Mouse (Mus musculus) lung, postnatal 0 days (tissue): ENCODE measurements at regions not wholly inside any gene's neighbourhood (a gene's known extent, or its start where the extent isn't known, plus 50 kb on each side); places are given as distances from the start of the nearest gene placed in this dataset.

Experiments
- ATAC-seq: fragments of 200-750 bp; cut with Nextera tagmentation; 2 replicates; pipeline ENCODE4 v1.8.0; 2017; ENCODE audit warnings: moderate library complexity
- DNase-seq: peaks from one replicate; pipeline ENCODE4 v3.0.0-alpha.2; 2016; ENCODE audit warnings: low spot score
- H3K27ac ChIP-seq: fragments of 300-500 bp; sonication (generic); 2 replicates; pipeline ENCODE4 v1.5.1; 2014; ENCODE audit warnings: antibody characterized with exemption, mild to moderate bottlenecking, low read length, mixed read lengths
- H3K27me3 ChIP-seq: fragments of 300-500 bp; sonication (generic); replicated peaks from 2 replicates; pipeline ENCODE4 v1.6.1; 2014; ENCODE audit warnings: low read length, mixed read lengths; ENCODE audit not compliant: insufficient read depth
- H3K36me3 ChIP-seq: fragments of 300-500 bp; sonication (generic); 2 replicates; pipeline ENCODE4 v1.6.1; 2014; ENCODE audit warnings: low read length, mixed read lengths; ENCODE audit not compliant: insufficient read depth
- H3K4me1 ChIP-seq: fragments of 300-500 bp; sonication (generic); 2 replicates; pipeline ENCODE4 v1.6.1; 2014; ENCODE audit warnings: antibody characterized with exemption, low read depth, low read length, mixed read lengths; ENCODE audit not compliant: insufficient read depth
- H3K4me2 ChIP-seq: fragments of 300-500 bp; sonication (generic); replicated peaks from 2 replicates; pipeline ENCODE4 v1.6.1; 2014; ENCODE audit warnings: low read depth, mild to moderate bottlenecking, low read length, moderate library complexity, mixed read lengths
- H3K4me3 ChIP-seq: fragments of 300-500 bp; sonication (generic); 2 replicates; pipeline ENCODE4 v1.5.1; 2014; ENCODE audit warnings: low read depth, low read length
- H3K9ac ChIP-seq: fragments of 300-500 bp; sonication (generic); replicated peaks from 2 replicates; pipeline ENCODE4 v1.6.1; 2014; ENCODE audit warnings: low read depth, mild to moderate bottlenecking
- H3K9me3 ChIP-seq: fragments of 300-500 bp; sonication (generic); 2 replicates; pipeline ENCODE4 v1.6.1; 2016; ENCODE audit warnings: low read length, mixed read lengths
- CTCF ChIP-seq: IDR thresholded peaks from 2 replicates; pipeline ENCODE4 v1.5.1; 2016; ENCODE audit warnings: antibody characterized with exemption, mild to moderate bottlenecking
- EP300 ChIP-seq: IDR thresholded peaks from 2 replicates; pipeline ENCODE4 v1.6.1; 2016; ENCODE audit warnings: antibody characterized with exemption, mild to moderate bottlenecking, control low read depth
- WGBS: fragments of 180-500 bp; shearing (Covaris S2); extraction: QIAGEN DNeasy Blood & Tissue Kit; methylation state at CpG from one replicate; pipeline ENCODE4 v1.1.7; 2014; 5-methylcytosine and 5-hydroxymethylcytosine counted together

DNA sequence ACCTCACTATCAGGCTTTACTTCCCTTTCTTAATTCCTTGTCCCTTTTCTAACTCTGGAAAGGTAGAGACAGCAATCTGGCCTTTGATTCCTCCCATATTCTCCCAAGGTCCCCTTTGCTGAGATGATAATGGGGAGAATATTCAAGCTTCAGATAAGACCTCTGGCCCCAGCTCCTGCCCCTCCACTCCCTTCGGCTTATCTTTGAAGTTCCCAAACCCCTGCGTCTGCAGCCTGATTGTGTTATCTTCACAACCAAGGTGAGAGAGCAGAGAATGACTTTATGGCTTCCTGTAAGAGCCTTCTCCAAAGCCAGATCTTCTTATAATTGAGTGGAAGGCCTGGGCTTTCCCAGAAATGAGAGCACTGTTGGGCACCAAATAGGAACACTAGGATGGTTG lies 882.6 kb upstream of the A1bg start:
- WGBS: 58% methylated on average over 2 of the region's 2 CpGs
- H3K9ac ChIP-seq: no peak overlapping the region
- DNase-seq: no peak
- no peak for TF ChIP-seq EP300
- TF ChIP-seq CTCF: no peak
- no peaks in the 10 kb centered on the region for H3K9me3 ChIP-seq
- no peaks in the 10 kb centered on the region for H3K4me1 ChIP-seq
- H3K4me3 ChIP-seq: no peak overlapping the region
- ATAC-seq: no peak
- H3K27ac ChIP-seq: no peak overlapping the region
- H3K36me3 ChIP-seq: no peaks in the 10 kb centered on the region
- no peaks in the 10 kb centered on the region for H3K27me3 ChIP-seq
- no peak overlapping the region for H3K4me2 ChIP-seq

DNA sequence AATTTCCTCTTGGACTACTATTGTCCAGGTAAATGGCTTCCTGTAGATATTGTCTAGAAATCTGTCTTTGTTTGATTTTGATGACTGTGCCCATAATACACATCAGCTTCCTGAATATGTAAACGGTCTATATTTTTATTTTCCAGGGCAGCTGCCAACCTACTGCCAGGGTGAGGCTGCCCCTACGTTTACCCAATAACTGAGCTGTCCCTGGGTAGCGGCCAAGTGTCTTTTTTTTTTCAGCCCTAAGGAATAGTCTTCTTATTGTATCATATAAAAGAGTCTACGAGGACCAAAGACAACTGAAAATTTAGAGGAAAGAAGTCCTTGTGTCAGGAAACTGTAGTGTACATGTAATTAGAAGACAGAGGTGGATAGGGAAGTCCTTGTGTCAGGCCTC lies 877.3 kb upstream of the A1bg start:
- TF ChIP-seq EP300 (no peak), CTCF (no peak)
- no peak for ATAC-seq
- no peak overlapping the region for H3K4me3 ChIP-seq
- H3K4me2 ChIP-seq: no peak overlapping the region
- no peak overlapping the region for H3K9ac ChIP-seq
- no peaks in the 10 kb centered on the region for H3K4me1 ChIP-seq
- H3K27ac ChIP-seq: no peak overlapping the region
- H3K36me3 ChIP-seq: no peaks in the 10 kb centered on the region
- H3K9me3 ChIP-seq: no peaks in the 10 kb centered on the region
- DNase-seq: no peak
- WGBS: 50% methylated on average over 4 of the region's 4 CpGs
- no peaks in the 10 kb centered on the region for H3K27me3 ChIP-seq

DNA sequence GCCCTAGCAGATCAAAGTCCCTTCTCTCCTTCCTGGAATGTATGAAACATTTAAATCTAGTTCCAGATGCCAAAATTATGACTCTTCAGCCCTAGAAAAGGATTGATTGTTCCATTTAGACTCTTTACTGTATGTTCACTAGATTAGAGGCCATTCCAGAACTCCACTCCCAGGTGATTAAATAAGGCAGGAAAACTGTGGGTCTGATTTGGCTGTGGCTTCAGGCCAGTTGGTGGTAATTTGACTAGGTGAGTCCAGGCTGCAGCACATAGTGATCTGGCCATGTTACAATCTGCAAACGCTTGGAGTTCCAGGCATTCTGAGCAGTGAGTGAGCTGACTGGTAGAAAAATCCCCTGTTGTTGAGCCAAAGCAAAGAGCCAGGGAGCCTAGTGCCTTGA lies 875.0 kb upstream of the A1bg start:
- no peaks in the 10 kb centered on the region for H3K36me3 ChIP-seq
- DNase-seq (no peak), ATAC-seq (no peak)
- H3K4me2 ChIP-seq: no peak overlapping the region
- no peaks in the 10 kb centered on the region for H3K27me3 ChIP-seq
- H3K27ac ChIP-seq: no peak overlapping the region
- H3K4me1 ChIP-seq: no peaks in the 10 kb centered on the region
- H3K4me3 ChIP-seq: no peak overlapping the region
- H3K9me3 ChIP-seq: no peaks in the 10 kb centered on the region
- TF ChIP-seq EP300: no peak
- no peak for TF ChIP-seq CTCF
- H3K9ac ChIP-seq: no peak overlapping the region
- 57% methylated on average over 1 of the region's 1 CpGs for WGBS

DNA sequence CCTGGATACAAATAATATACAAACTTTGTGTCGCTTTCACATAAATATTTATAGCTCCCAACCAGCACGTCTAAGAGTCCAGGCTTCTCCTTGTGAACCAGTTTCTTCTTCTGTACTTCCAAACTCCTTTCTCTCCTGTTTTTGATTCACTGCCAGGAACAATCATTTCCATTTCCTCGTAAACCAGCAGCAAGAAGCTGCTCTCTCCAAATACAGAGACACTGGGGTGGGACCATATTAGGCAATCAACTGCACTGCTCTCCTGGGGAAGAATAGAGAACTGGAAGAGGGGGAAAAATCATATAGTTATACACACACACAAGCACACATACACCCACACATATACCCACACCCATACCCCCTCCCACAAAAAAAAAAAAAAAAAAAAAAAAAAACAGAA lies 871.7 kb upstream of the A1bg start:
- Histone ChIP-seq H3K27me3 (no peaks in the 10 kb centered on the region), H3K9me3 (no peaks in the 10 kb centered on the region), H3K4me1 (no peaks in the 10 kb centered on the region), H3K9ac (no peak overlapping the region), H3K4me3 (no peak overlapping the region), H3K36me3 (no peaks in the 10 kb centered on the region), H3K27ac (no peak overlapping the region), H3K4me2 (no peak overlapping the region)
- ATAC-seq: no peak
- peak; percentile 32 for DNase-seq
- WGBS: 28% methylated on average over 3 of the region's 3 CpGs
- TF ChIP-seq EP300 (no peak), CTCF (no peak)

DNA sequence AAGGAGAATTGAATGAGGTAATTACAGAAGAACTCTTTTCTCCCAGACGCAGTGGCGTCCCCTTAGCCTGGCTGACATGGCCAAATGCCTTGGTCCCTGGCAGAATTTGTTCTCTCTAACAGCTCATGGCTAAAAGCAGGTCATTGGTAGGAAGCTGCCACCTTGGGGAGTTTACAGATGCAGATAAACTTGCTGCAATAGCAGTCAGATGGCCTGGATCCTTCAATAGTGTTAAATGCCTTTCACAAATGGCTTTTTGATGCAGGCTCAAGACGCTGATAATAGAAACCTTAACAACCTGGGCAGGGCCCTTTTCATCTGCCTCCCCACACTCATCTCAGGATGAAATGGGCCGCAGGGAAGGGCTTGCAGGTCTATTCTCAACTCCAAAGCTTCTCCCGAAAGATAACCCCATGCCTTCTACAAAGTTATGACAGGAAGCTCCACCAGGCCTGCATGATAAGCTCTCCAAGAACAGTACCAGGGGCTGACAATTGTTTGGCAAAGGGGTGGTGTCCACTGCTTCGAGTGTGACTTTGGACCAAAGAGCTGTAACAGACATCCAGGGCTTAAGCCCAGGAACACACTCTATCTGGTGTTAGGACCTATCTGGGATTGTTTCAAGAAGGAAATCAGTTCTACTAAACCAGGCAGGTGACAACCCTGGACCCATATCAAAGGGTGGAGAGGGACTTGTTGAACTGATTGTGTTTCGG lies 867.2 kb upstream of the A1bg start:
- H3K9me3 ChIP-seq: no peaks in the 10 kb centered on the region
- no peak for DNase-seq
- H3K9ac ChIP-seq: no peak overlapping the region
- H3K27me3 ChIP-seq: no peaks in the 10 kb centered on the region
- no peak for TF ChIP-seq CTCF
- TF ChIP-seq EP300: no peak
- H3K4me3 ChIP-seq: no peak overlapping the region
- no peak overlapping the region for H3K27ac ChIP-seq
- 65% methylated on average over 7 of the region's 7 CpGs for WGBS
- H3K4me2 ChIP-seq: no peak overlapping the region
- H3K4me1 ChIP-seq: no peaks in the 10 kb centered on the region
- no peaks in the 10 kb centered on the region for H3K36me3 ChIP-seq
- no peak for ATAC-seq

DNA sequence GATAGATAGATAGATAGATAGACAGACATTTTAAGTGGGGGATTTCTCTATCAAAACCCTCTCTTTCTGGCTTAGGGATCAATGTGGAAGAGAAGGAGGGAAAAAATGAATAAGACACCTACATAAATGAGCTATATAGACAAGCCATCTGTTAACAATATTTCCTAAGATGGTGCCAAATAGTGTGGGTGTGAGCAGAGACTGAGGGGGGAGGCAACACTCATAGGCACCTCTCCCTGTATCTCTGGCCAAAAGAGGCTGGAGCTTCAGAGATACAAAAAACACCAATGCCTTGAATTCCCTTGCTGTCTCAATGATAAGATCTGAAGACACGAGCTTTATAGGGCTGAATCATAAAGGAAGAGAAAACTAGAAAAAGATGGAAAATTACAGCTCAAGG lies 864.2 kb upstream of the A1bg start:
- Histone ChIP-seq H3K9ac (no peak overlapping the region), H3K4me1 (no peaks in the 10 kb centered on the region), H3K4me2 (no peak overlapping the region), H3K4me3 (no peak overlapping the region), H3K27me3 (no peaks in the 10 kb centered on the region), H3K9me3 (no peaks in the 10 kb centered on the region), H3K27ac (no peak overlapping the region), H3K36me3 (no peaks in the 10 kb centered on the region)
- TF ChIP-seq CTCF (no peak), EP300 (no peak)
- ATAC-seq: no peak
- no peak for DNase-seq
- WGBS: 78% methylated on average over 1 of the region's 1 CpGs

DNA sequence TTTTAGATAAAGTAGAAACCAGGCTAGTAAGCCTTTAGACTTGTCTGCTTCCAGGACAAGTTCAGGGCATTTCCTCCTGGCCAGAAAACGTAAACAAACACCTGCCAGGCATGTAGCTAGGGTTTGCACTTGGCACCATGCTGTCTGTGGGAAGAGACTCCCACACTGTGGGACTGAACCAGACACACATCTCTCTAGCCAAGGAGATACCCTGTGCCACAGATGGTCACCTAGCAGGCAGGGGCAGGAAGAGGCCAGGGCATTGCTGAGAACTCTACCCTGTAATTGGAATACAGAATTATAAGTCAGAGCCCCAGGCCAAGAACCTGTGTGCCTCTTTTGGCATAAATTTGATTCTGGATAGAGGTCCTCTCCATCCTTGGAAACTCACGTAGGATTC lies 858.7 kb upstream of the A1bg start:
- no peaks in the 10 kb centered on the region for H3K36me3 ChIP-seq
- DNase-seq: no peak
- H3K4me2 ChIP-seq: no peak overlapping the region
- no peak for ATAC-seq
- no peak overlapping the region for H3K27ac ChIP-seq
- H3K4me1 ChIP-seq: no peaks in the 10 kb centered on the region
- H3K9me3 ChIP-seq: no peaks in the 10 kb centered on the region
- 82% methylated on average over 2 of the region's 2 CpGs for WGBS
- H3K27me3 ChIP-seq: no peaks in the 10 kb centered on the region
- no peak for TF ChIP-seq CTCF
- no peak for TF ChIP-seq EP300
- no peak overlapping the region for H3K4me3 ChIP-seq
- no peak overlapping the region for H3K9ac ChIP-seq
